Mouse (Mus musculus): Measurements from ENCODE around the gene Gpnmb.
A peak's percentile ranks its signal among the peaks of the same experiment; 100 is the strongest.

Gene Gpnmb

GRCm38 (mm10) chr6:49028708-49029107 lies 7.6 kb upstream of the Gpnmb start:
- DNase-seq (ENCODE audit: extremely low spot score, low read depth, low spot score), result no peak

- no peak for DNase-seq (ENCODE audit: extremely low spot score, low read depth, low spot score)
Measured at GRCm38 (mm10) chr6:49031230-49031629, 5.1 kb upstream of the Gpnmb start.

GRCm38 (mm10) chr6:49032783-49033182 lies 3.6 kb upstream of the Gpnmb start:
- DNase-seq (ENCODE audit: extremely low spot score, low read depth, low spot score), result no peak

GRCm38 (mm10) chr6:49037268-49037662 lies 919 bp downstream of the Gpnmb start:
- DNase-seq (ENCODE audit: extremely low spot score, low read depth, low spot score), result no peak

GRCm38 (mm10) chr6:49039470-49040180 lies 3.3 kb downstream of the Gpnmb start:
- DNase-seq (ENCODE audit: extremely low spot score, low read depth, low spot score), result peak; percentile 30

GRCm38 (mm10) chr6:49046502-49046901 lies 10.2 kb downstream of the Gpnmb start:
- DNase-seq (ENCODE audit: extremely low spot score, low read depth, low spot score), result no peak

GRCm38 (mm10) chr6:49046976-49047375 lies 10.6 kb downstream of the Gpnmb start:
- DNase-seq (ENCODE audit: extremely low spot score, low read depth, low spot score), result no peak

- DNase-seq (ENCODE audit: extremely low spot score, low read depth, low spot score), result no peak
Measured at GRCm38 (mm10) chr6:49047848-49048247, 11.5 kb downstream of the Gpnmb start.

- DNase-seq (ENCODE audit: extremely low spot score, low read depth, low spot score), result no peak
Measured at GRCm38 (mm10) chr6:49048395-49048794, 12.0 kb downstream of the Gpnmb start.

- no peak for DNase-seq (ENCODE audit: extremely low spot score, low read depth, low spot score)
Measured at GRCm38 (mm10) chr6:49050677-49051410, 14.5 kb downstream of the Gpnmb start.

- DNase-seq (ENCODE audit: extremely low spot score, low read depth, low spot score), result no peak
Measured at GRCm38 (mm10) chr6:49052191-49052590, 15.8 kb downstream of the Gpnmb start.

- no peak for DNase-seq (ENCODE audit: extremely low spot score, low read depth, low spot score)
Measured at GRCm38 (mm10) chr6:49055256-49055733, 18.9 kb downstream of the Gpnmb start.

GRCm38 (mm10) chr6:49056009-49056408 lies 19.7 kb downstream of the Gpnmb start:
- no peak for DNase-seq (ENCODE audit: extremely low spot score, low read depth, low spot score)

- DNase-seq (ENCODE audit: extremely low spot score, low read depth, low spot score), result no peak
Measured at GRCm38 (mm10) chr6:49057053-49058021, 21.0 kb downstream of the Gpnmb start.

GRCm38 (mm10) chr6:49068361-49068760 lies 32.0 kb downstream of the Gpnmb start:
- no peak for DNase-seq (ENCODE audit: extremely low spot score, low read depth, low spot score)

- peak; percentile 87 for DNase-seq (ENCODE audit: extremely low spot score, low read depth, low spot score)
Measured at GRCm38 (mm10) chr6:49073304-49074116, 37.2 kb downstream of the Gpnmb start, which contains the start of gene Malsu1. Malsu1 (plus strand) TSS chr6:49073795.

GRCm38 (mm10) chr6:49074117-49074490 lies 37.8 kb downstream of the Gpnmb start:
- DNase-seq (ENCODE audit: extremely low spot score, low read depth, low spot score), result no peak

GRCm38 (mm10) chr6:49077894-49078293 lies 41.5 kb downstream of the Gpnmb start:
- DNase-seq (ENCODE audit: extremely low spot score, low read depth, low spot score), result no peak

GRCm38 (mm10) chr6:49079313-49079712 lies 43.0 kb downstream of the Gpnmb start:
- DNase-seq (ENCODE audit: extremely low spot score, low read depth, low spot score), result no peak

- no peak for DNase-seq (ENCODE audit: extremely low spot score, low read depth, low spot score)
Measured at GRCm38 (mm10) chr6:49083008-49083407, 46.7 kb downstream of the Gpnmb start.

Data from hindlimb bud, embryonic 11.5 days (tissue).